Mouse (Mus musculus) layer of hippocampus, postnatal 14 days (tissue): Measurements from ENCODE around the gene Nalcn. TPM values are rescaled to one million over a fixed set of nuclear protein-coding genes. Genes with fewer than 3 reads are reported as not detected.
"Not testable (repeated sequence)": the region's sequence is repeated elsewhere in the genome, so short reads cannot be mapped to it uniquely, and the experiment has no call there.

Experiments
- DNase-seq, 2 experiments: peaks; one replicate each; pipeline ENCODE4 v3.0.0; 2021 to 2022; ENCODE audit warnings: low spot score in 2 of 2, mixed read lengths in 1 of 2
- long read RNA-seq, 2 experiments: library from polyadenylated mRNA; stranded (forward); transcript quantifications; one replicate each; pipeline ENCODE4 v2.0.0; 2021
- total RNA-seq, 2 experiments: library from RNA; stranded (reverse); gene quantifications; 2 replicates each; pipeline ENCODE4 v1.2.3; 2021

Gene Nalcn
- total RNA-seq = 10 to 100 TPM; 61.6 to 66.4 TPM
- long read RNA-seq, experiment 1, full-length matches to known transcripts = 2 of 9 reads
- long read RNA-seq, experiment 1, partial matches to known transcripts = 4 of 9 reads
- long read RNA-seq, experiment 1, other reads (novel, unspliced or antisense) = 3 of 9 reads
- long read RNA-seq, experiment 2, full-length matches to known transcripts = 3 of 19 reads
- long read RNA-seq, experiment 2, partial matches to known transcripts = 6 of 19 reads
- long read RNA-seq, experiment 2, other reads (novel, unspliced or antisense) = 10 of 19 reads

- peak; percentile 44 to 71 for DNase-seq
Observed at GRCm38 (mm10) chr14:123626501-123627179, at the start of gene Nalcn. Gene Nalcn, minus strand, starts transcription at chr14:123627144.

GRCm38 (mm10) chr14:123671076-123671475, 44.1 kb upstream of the Nalcn start:
- not testable (repeated sequence) for DNase-seq

GRCm38 (mm10) chr14:123664451-123664850, 37.5 kb upstream of the Nalcn start:
- DNase-seq = no peak

- DNase-seq = no peak
Observed at GRCm38 (mm10) chr14:123663206-123663605, 36.3 kb upstream of the Nalcn start.

GRCm38 (mm10) chr14:123662386-123662785, 35.4 kb upstream of the Nalcn start:
- no peak for DNase-seq

- peak in 1 of 2 experiments; percentile 14 for DNase-seq
Observed at GRCm38 (mm10) chr14:123661091-123661491, 34.1 kb upstream of the Nalcn start.

GRCm38 (mm10) chr14:123659921-123660385, 33.0 kb upstream of the Nalcn start, which contains the start of gene Itgbl1:
Gene Itgbl1, plus strand, starts transcription at chr14:123659971.
- DNase-seq = peak; percentile 55 to 61

- DNase-seq = peak in 1 of 2 experiments; percentile 10
Observed at GRCm38 (mm10) chr14:123627180-123627562, 227 bp upstream of the Nalcn start.

- no peak for DNase-seq
Observed at GRCm38 (mm10) chr14:123622969-123623368, 4.0 kb downstream of the Nalcn start.

- no peak for DNase-seq
Observed at GRCm38 (mm10) chr14:123595265-123595664, 31.7 kb downstream of the Nalcn start.

GRCm38 (mm10) chr14:123587412-123587811, 39.5 kb downstream of the Nalcn start:
- DNase-seq = no peak

GRCm38 (mm10) chr14:123582433-123582832, 44.5 kb downstream of the Nalcn start:
- no peak for DNase-seq

- no peak for DNase-seq
Observed at GRCm38 (mm10) chr14:123575356-123575755, 51.6 kb downstream of the Nalcn start.

- DNase-seq = no peak
Observed at GRCm38 (mm10) chr14:123574936-123575335, 52.0 kb downstream of the Nalcn start.

GRCm38 (mm10) chr14:123566599-123566998, 60.3 kb downstream of the Nalcn start:
- DNase-seq = no peak

GRCm38 (mm10) chr14:123555533-123555932, 71.4 kb downstream of the Nalcn start:
- no peak for DNase-seq

- DNase-seq = peak; percentile 9 to 30
Observed at GRCm38 (mm10) chr14:123554936-123555335, 72.0 kb downstream of the Nalcn start.

- DNase-seq = no peak
Observed at GRCm38 (mm10) chr14:123542362-123542761, 84.6 kb downstream of the Nalcn start.

GRCm38 (mm10) chr14:123535636-123536035, 91.3 kb downstream of the Nalcn start:
- DNase-seq = peak in 1 of 2 experiments; percentile 17

- DNase-seq = no peak
Observed at GRCm38 (mm10) chr14:123533000-123533399, 93.9 kb downstream of the Nalcn start.

- peak in 1 of 2 experiments; percentile 42 for DNase-seq
Observed at GRCm38 (mm10) chr14:123531271-123531670, 95.7 kb downstream of the Nalcn start.

- DNase-seq = no peak
Observed at GRCm38 (mm10) chr14:123529143-123529542, 97.8 kb downstream of the Nalcn start.
